Mouse (Mus musculus): ENCODE results near the gene Plin1. TPM values are rescaled to one million over a fixed set of nuclear protein-coding genes. Genes with fewer than 3 reads are reported as not detected.

The Plin1 gene
- polyA plus RNA-seq, 1 experiment from 2014 or later = not detected

DNA sequence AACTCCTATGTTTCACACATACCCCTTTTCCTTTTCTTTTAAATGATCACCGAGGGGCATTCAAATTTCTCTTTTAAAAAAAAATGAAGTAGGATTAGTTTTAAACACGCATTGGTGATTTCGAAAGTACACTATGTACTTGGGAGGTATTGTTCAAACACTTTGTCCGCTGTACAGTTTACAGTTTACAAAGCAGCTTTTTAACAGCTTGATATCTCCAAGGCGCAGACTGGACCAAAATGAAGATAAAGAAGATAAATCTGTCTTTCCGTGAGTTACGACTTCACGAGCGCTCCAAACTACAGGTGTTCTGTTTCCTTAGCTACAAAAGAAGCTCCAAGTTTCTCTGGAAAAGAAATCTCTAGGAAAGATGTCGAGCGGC lies 9.6 kb upstream of the Plin1 start:
- Histone ChIP-seq H3K4me1 (ENCODE audit: control insufficient read depth, low read depth, low read length) (peaks cover 8% of the 10 kb centered on the region), H3K27me3 (ENCODE audit: control insufficient read depth, insufficient read depth, low read depth, low read length) (no peaks in the 10 kb centered on the region), H3K27ac (ENCODE audit: low read length) (no peak overlapping the region), H3K4me3 (ENCODE audit: low read depth, low read length) (peak overlapping the region; percentile 69), H3K36me3 (ENCODE audit: control insufficient read depth, insufficient read depth) (no peaks in the 10 kb centered on the region), H3K4me2 (ENCODE audit: low read depth, low read length) (peak overlapping the region; percentile 92), H3K9ac (ENCODE audit: low read depth, low read length) (peak overlapping the region; percentile 62), H3K9me3 (replicated peaks; ENCODE audit: control insufficient read depth, low read length) (no peaks in the 10 kb centered on the region)
- no peak for ATAC-seq (ENCODE audit: low read depth)
- 9% methylated on average over 11 of the region's 11 CpGs for WGBS (ENCODE audit: insufficient replicate concordance)

DNA sequence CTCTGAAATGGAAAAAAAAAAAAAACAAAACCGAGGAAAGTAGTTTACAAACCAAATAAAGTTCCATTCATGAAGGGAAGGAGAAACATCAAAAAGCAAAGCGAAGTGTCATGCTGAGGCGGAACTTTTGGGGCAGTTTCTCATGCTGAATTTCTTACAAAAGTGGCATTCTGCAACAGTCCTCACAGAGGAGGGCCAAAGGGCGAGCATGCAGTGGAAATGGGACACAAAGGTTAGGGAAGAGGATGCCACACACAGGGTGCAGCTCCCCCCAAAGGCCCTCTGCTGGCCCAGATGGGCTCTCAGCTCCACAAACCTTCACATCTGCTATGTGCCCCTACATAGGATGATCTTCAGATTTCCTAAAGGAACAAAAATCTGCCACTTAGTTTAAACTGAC lies 7.6 kb upstream of the Plin1 start:
- Histone ChIP-seq H3K27me3 (ENCODE audit: control insufficient read depth, insufficient read depth, low read depth, low read length) (no peaks in the 10 kb centered on the region), H3K9ac (ENCODE audit: low read depth, low read length) (no peak overlapping the region), H3K4me1 (ENCODE audit: control insufficient read depth, low read depth, low read length) (peaks cover 8% of the 10 kb centered on the region), H3K9me3 (replicated peaks; ENCODE audit: control insufficient read depth, low read length) (no peaks in the 10 kb centered on the region), H3K4me2 (ENCODE audit: low read depth, low read length) (no peak overlapping the region), H3K4me3 (ENCODE audit: low read depth, low read length) (no peak overlapping the region), H3K27ac (ENCODE audit: low read length) (no peak overlapping the region), H3K36me3 (ENCODE audit: control insufficient read depth, insufficient read depth) (no peaks in the 10 kb centered on the region)
- ATAC-seq (ENCODE audit: low read depth) = no peak
- 59% methylated on average over 4 of the region's 4 CpGs for WGBS (ENCODE audit: insufficient replicate concordance)

DNA sequence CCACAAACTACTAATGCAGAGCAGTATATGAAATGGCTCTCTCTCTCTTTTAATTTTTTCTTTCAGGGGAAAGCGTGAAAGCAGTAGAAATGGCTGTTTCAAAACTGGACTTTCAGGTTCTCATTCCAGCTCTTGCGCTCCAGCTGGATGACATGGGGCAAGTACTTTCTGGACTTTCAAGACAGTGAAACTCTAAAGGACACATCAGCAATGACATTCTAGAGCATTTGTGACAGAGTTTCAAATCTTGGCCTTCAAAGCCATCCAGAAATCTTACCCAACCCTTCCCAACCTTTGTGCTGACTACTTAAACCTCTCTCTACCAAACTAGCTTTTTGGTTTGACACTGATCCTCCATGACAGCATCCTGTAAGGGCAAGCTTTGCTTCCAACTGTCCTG lies 6.2 kb upstream of the Plin1 start:
- H3K27ac ChIP-seq (ENCODE audit: low read length) = no peak overlapping the region
- no peak for ATAC-seq (ENCODE audit: low read depth)
- 74% methylated on average over 2 of the region's 2 CpGs for WGBS (ENCODE audit: insufficient replicate concordance)

DNA sequence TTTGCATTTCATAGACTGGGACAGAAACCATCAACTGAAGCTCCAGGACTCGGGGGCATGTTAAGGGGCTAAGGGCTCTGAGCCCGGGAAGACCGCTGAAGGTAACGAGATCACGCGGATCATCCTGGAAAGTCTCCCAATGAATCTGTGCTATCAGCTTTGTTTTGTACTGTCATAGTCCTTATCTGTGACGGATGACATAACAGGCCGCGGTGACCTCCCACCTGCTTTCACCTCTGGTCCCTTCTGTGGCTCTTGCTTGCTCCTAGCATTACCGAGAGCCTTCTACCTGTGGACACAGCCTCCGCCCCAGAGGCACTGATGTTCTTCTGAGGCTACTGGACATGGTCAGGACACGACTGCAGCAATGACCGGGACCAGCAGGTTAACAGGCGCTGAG lies 3.8 kb upstream of the Plin1 start:
- H3K27me3 ChIP-seq (ENCODE audit: control insufficient read depth, insufficient read depth, low read depth, low read length) = no peaks in the 10 kb centered on the region
- no peak overlapping the region for H3K4me2 ChIP-seq (ENCODE audit: low read depth, low read length)
- H3K36me3 ChIP-seq (ENCODE audit: control insufficient read depth, insufficient read depth) = no peaks in the 10 kb centered on the region
- no peak overlapping the region for H3K4me3 ChIP-seq (ENCODE audit: low read depth, low read length)
- no peak overlapping the region for H3K9ac ChIP-seq (ENCODE audit: low read depth, low read length)
- H3K9me3 ChIP-seq (replicated peaks; ENCODE audit: control insufficient read depth, low read length) = no peaks in the 10 kb centered on the region
- 70% methylated on average over 14 of the region's 14 CpGs for WGBS (ENCODE audit: insufficient replicate concordance)
- ATAC-seq (ENCODE audit: low read depth) = no peak
- H3K27ac ChIP-seq (ENCODE audit: low read length) = no peak overlapping the region
- no peaks in the 10 kb centered on the region for H3K4me1 ChIP-seq (ENCODE audit: control insufficient read depth, low read depth, low read length)

More for the DNA sequence above, 6.2 kb upstream of the Plin1 start:
- H3K9me3 ChIP-seq (replicated peaks; ENCODE audit: control insufficient read depth, low read length) = no peaks in the 10 kb centered on the region
- no peak overlapping the region for H3K4me2 ChIP-seq (ENCODE audit: low read depth, low read length)
- H3K36me3 ChIP-seq (ENCODE audit: control insufficient read depth, insufficient read depth) = no peaks in the 10 kb centered on the region
- no peak overlapping the region for H3K4me3 ChIP-seq (ENCODE audit: low read depth, low read length)
- H3K4me1 ChIP-seq (ENCODE audit: control insufficient read depth, low read depth, low read length) = peaks cover 8% of the 10 kb centered on the region
- no peaks in the 10 kb centered on the region for H3K27me3 ChIP-seq (ENCODE audit: control insufficient read depth, insufficient read depth, low read depth, low read length)
- no peak overlapping the region for H3K9ac ChIP-seq (ENCODE audit: low read depth, low read length)

DNA sequence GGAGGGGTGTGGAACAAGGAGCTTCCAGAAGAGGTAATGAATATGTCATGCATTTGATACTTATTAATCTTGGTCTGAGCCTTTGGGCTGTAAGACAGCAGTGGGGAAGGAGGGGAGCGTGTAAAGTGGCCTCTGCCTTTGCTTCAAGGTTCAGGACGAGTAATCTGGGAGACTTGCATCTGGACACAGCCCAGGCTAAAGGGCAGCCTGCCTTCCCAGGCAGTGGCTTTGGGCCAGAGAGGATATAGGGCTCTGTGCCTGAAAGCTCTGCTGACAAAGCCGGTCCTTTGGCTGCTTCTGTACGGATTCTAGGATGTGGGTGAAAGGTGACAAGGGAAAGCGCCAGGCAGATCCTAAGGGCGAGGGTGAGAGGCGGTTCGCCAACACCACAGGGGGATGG lies 1.9 kb upstream of the Plin1 start:
- Histone ChIP-seq H3K9me3 (replicated peaks; ENCODE audit: control insufficient read depth, low read length) (no peaks in the 10 kb centered on the region), H3K27ac (ENCODE audit: low read length) (no peak overlapping the region), H3K4me1 (ENCODE audit: control insufficient read depth, low read depth, low read length) (no peaks in the 10 kb centered on the region), H3K4me3 (ENCODE audit: low read depth, low read length) (no peak overlapping the region), H3K4me2 (ENCODE audit: low read depth, low read length) (no peak overlapping the region), H3K9ac (ENCODE audit: low read depth, low read length) (no peak overlapping the region), H3K27me3 (ENCODE audit: control insufficient read depth, insufficient read depth, low read depth, low read length) (no peaks in the 10 kb centered on the region), H3K36me3 (ENCODE audit: control insufficient read depth, insufficient read depth) (no peaks in the 10 kb centered on the region)
- no peak for ATAC-seq (ENCODE audit: low read depth)
- 62% methylated on average over 8 of the region's 8 CpGs for WGBS (ENCODE audit: insufficient replicate concordance)

DNA sequence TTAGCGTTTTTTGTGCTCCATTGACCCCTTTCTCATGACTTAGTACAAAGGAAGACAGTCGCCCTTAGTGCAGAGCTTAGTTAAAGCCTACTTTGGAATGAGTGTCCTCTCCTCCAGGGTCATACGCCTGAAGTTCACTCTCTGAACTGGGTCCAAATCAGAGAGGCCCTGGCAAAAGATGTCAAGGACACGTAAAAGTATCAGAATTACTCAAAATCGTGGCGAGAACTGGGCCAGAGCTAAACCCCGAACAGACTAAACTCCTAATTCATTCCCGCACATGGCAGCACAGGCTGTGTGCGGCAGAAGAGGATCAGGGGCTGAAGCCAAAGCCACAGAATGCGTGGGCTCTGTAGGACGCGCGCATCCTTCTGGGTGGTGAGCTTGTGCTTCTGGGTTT lies 1.3 kb downstream of the Plin1 start:
- Histone ChIP-seq H3K9me3 (replicated peaks; ENCODE audit: control insufficient read depth, low read length) (no peaks in the 10 kb centered on the region), H3K36me3 (ENCODE audit: control insufficient read depth, insufficient read depth) (no peaks in the 10 kb centered on the region), H3K4me2 (ENCODE audit: low read depth, low read length) (no peak overlapping the region), H3K27me3 (ENCODE audit: control insufficient read depth, insufficient read depth, low read depth, low read length) (no peaks in the 10 kb centered on the region), H3K4me3 (ENCODE audit: low read depth, low read length) (no peak overlapping the region), H3K9ac (ENCODE audit: low read depth, low read length) (no peak overlapping the region), H3K4me1 (ENCODE audit: control insufficient read depth, low read depth, low read length) (no peaks in the 10 kb centered on the region), H3K27ac (ENCODE audit: low read length) (no peak overlapping the region)
- WGBS (ENCODE audit: insufficient replicate concordance) = 69% methylated on average over 13 of the region's 13 CpGs
- no peak for ATAC-seq (ENCODE audit: low read depth)

DNA sequence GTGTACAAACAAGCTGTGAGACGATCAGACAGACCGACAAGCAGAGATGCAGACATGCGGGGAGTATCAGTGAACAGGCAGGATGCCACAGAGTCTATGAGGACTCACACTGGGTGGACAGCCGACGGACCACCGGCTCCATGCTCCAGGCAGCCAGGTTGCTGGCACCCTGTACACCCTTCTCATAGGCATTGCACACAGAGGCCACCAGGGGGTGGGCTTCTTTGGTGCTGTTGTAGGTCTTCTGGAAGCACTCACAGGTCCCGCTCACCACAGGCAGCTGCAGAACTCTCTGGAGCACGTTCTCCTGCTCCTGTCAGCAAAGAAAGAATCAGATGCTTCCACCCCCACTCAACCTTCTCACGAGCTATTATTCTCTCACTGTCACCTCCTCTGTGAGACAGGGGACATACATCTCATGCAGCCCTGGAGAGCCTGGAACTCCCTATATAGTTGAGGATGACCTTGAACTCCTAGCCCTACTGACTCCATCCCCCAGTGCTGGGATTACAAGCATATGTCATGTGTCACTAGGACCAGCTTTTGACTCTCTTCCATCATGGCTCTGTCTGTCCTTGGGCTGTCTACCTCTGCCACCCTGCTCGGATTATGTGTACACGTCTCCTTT lies 2.8 kb downstream of the Plin1 start:
- H3K36me3 ChIP-seq (ENCODE audit: control insufficient read depth, insufficient read depth) = no peaks in the 10 kb centered on the region
- no peaks in the 10 kb centered on the region for H3K27me3 ChIP-seq (ENCODE audit: control insufficient read depth, insufficient read depth, low read depth, low read length)
- no peaks in the 10 kb centered on the region for H3K9me3 ChIP-seq (replicated peaks; ENCODE audit: control insufficient read depth, low read length)
- H3K4me1 ChIP-seq (ENCODE audit: control insufficient read depth, low read depth, low read length) = no peaks in the 10 kb centered on the region
- H3K4me2 ChIP-seq (ENCODE audit: low read depth, low read length) = no peak overlapping the region
- H3K27ac ChIP-seq (ENCODE audit: low read length) = no peak overlapping the region
- no peak overlapping the region for H3K9ac ChIP-seq (ENCODE audit: low read depth, low read length)
- ATAC-seq (ENCODE audit: low read depth) = no peak
- WGBS (ENCODE audit: insufficient replicate concordance) = 55% methylated on average over 11 of the region's 11 CpGs
- no peak overlapping the region for H3K4me3 ChIP-seq (ENCODE audit: low read depth, low read length)

DNA sequence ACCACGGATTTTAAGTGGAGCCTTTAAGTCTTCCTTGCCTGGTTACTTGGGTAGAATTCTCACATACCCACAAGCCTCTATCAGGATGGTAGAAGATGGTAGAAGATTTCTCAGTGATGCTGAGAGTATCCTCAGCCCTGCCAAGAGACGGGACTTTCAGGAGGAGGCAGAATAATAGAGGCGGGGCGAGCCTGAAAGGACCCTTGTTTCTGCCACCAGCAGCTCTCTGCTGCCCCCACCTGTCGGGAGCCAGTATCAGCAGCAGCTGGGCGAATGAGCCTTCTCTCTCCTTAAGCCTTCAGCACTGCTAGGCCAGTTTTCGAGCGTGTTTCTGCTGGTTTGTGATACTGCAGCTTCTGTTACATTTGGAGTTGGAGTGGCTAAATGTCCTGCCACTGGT lies 3.5 kb downstream of the Plin1 start:
- no peaks in the 10 kb centered on the region for H3K4me1 ChIP-seq (ENCODE audit: control insufficient read depth, low read depth, low read length)
- ATAC-seq (ENCODE audit: low read depth) = no peak
- H3K9ac ChIP-seq (ENCODE audit: low read depth, low read length) = no peak overlapping the region
- WGBS (ENCODE audit: insufficient replicate concordance) = 4% methylated on average over 8 of the region's 8 CpGs
- H3K27ac ChIP-seq (ENCODE audit: low read length) = no peak overlapping the region
- H3K36me3 ChIP-seq (ENCODE audit: control insufficient read depth, insufficient read depth) = no peaks in the 10 kb centered on the region
- no peaks in the 10 kb centered on the region for H3K27me3 ChIP-seq (ENCODE audit: control insufficient read depth, insufficient read depth, low read depth, low read length)
- no peaks in the 10 kb centered on the region for H3K9me3 ChIP-seq (replicated peaks; ENCODE audit: control insufficient read depth, low read length)
- H3K4me2 ChIP-seq (ENCODE audit: low read depth, low read length) = no peak overlapping the region
- H3K4me3 ChIP-seq (ENCODE audit: low read depth, low read length) = no peak overlapping the region

DNA sequence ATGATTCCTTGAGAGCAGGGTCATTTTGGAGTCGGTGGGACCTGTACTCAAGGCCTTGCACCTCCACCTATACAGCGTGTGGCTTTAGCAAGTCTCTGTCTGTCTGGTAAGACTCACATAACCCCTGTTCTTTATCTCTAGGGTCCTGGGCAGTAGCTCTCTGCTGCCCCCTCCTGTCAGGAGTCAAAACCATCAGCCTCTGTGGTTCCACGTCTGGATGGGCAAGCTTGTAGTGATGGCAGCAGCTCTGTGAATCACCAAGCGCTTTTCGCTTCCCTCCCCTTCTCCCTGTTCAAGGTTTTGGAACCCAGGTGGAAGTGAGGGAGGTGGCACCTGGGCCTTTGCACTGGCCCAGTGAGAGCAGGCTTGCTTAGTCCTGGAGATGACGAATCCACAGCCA lies 4.5 kb downstream of the Plin1 start:
- Histone ChIP-seq H3K36me3 (ENCODE audit: control insufficient read depth, insufficient read depth) (no peaks in the 10 kb centered on the region), H3K4me1 (ENCODE audit: control insufficient read depth, low read depth, low read length) (no peaks in the 10 kb centered on the region), H3K27me3 (ENCODE audit: control insufficient read depth, insufficient read depth, low read depth, low read length) (no peaks in the 10 kb centered on the region), H3K4me3 (ENCODE audit: low read depth, low read length) (no peak overlapping the region), H3K9me3 (replicated peaks; ENCODE audit: control insufficient read depth, low read length) (no peaks in the 10 kb centered on the region), H3K27ac (ENCODE audit: low read length) (no peak overlapping the region), H3K9ac (ENCODE audit: low read depth, low read length) (no peak overlapping the region), H3K4me2 (ENCODE audit: low read depth, low read length) (no peak overlapping the region)
- WGBS (ENCODE audit: insufficient replicate concordance) = 21% methylated on average over 6 of the region's 6 CpGs
- ATAC-seq (ENCODE audit: low read depth) = no peak

All from liver, embryonic 16.5 days (tissue).